Mouse (Mus musculus): ENCODE data around the gene Cyth3.
A peak's percentile ranks its signal among the peaks of the same experiment; 100 is the strongest.

The Cyth3 gene

GRCm38 (mm10) chr5:143633877-143634276 is 11.6 kb downstream of the Cyth3 start:
- DNase-seq (ENCODE audit: extremely low read depth, insufficient read length, low spot score), result no peak

DNA sequence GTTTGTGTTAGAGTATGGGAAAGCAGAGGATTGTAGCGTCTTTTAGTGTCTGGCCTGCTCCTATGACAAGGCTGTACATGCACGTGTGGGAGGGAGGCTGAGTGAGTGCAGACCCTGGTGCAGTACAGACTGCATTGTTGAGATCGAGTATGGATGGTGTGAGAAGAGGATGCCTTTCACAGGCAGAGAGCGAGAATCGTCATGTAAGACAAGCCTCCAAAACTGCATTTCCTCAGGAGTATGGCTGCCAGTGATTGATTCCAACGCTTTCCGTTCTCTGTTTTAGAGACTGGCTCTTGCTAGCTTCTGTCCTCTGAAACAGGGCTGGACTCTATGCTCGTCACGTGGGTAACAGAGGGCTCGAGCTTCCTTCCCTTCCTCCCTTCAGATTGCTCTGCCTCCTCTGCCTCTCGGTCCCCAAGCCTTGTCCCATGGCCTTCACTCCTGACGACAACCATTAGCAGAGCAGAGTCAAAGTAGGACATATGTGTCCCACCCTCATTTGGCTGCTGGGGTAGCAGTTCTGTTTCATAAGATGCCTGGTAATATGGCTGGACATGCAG is 12.4 kb downstream of the Cyth3 start:
- no peak for DNase-seq (ENCODE audit: extremely low read depth, insufficient read length, low spot score)

GRCm38 (mm10) chr5:143635358-143635757 is 13.1 kb downstream of the Cyth3 start:
- no peak for DNase-seq (ENCODE audit: extremely low read depth, insufficient read length, low spot score)

- no peak for DNase-seq (ENCODE audit: extremely low read depth, insufficient read length, low spot score)
These were observed 13.9 kb downstream of the Cyth3 start for GRCm38 (mm10) chr5:143636173-143636572.

GRCm38 (mm10) chr5:143637832-143638420 is 15.7 kb downstream of the Cyth3 start:
- DNase-seq (ENCODE audit: extremely low read depth, insufficient read length, low spot score), result peak; percentile 36

- DNase-seq (ENCODE audit: extremely low read depth, insufficient read length, low spot score), result peak; percentile 45
These were observed 16.4 kb downstream of the Cyth3 start for GRCm38 (mm10) chr5:143638516-143639270.

DNA sequence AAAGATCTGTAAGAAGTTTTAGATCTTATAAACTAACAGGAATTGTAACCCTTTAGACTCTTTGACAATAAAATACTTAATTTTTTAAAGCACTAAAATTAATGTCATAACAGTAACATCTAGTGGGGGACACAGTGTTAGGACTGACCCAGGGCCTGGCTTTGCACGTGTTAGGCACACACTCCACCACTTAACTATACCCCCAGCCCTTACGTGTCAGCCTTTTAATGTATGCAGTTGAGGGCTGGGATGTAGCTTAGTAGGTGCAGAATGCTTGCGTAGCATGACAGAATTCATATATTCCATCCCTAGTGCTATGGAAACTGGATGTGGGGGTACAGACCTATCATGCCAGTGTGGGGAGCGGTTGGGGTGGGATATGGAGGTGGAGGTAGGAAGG is 17.1 kb downstream of the Cyth3 start:
- no peak for DNase-seq (ENCODE audit: extremely low read depth, insufficient read length, low spot score)

- no peak for DNase-seq (ENCODE audit: extremely low read depth, insufficient read length, low spot score)
These were observed 17.6 kb downstream of the Cyth3 start for GRCm38 (mm10) chr5:143639810-143640209.

- DNase-seq (ENCODE audit: extremely low read depth, insufficient read length, low spot score), result no peak
These were observed 19.3 kb downstream of the Cyth3 start for GRCm38 (mm10) chr5:143641503-143641902.

DNA sequence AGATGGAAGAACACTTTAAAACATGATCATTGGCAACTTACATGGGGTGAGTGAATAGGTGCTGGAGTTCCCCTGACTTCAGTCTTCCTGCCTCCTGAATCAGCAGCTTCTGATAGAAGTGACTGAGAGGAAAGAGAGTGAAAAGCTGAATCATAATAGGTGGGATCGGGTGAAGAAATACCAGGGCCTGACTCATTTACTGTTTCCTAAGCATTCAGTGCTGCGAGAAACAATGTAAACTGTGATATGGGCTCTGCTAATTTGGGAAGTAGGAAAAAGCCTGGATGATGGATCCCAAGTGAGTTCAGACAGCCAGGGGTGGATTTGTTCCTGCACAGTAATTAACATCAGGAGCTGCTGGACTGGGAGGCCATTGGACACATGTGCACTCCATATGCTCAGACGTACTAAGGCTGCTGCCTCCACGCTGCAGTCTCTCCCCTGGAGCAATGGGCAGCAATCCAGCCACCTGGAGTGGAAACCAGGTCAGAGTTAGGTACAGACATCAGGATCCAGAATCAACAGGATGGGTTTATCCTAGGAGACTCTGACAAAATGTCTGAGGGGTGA is 20.1 kb downstream of the Cyth3 start:
- peak; percentile 50 for DNase-seq (ENCODE audit: extremely low read depth, insufficient read length, low spot score)

DNA sequence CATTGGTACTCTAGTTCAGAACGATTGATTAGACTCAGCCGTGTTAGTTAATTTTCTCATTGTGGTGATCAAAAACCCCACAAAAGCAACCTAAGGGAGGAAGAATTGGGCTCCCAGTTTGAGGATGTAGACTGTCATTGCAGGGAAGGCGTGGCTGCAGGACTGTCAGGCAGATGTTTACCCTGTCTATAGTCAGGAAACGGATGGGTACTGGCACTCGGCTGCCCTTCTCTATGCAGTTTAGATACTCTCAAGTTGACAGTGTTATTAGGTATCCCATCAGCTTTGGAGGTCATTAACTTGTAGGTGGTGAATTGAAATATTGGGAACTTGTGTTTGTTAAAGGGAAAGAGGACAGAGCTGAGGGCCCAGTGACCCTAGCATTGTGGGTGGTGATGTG is 23.7 kb downstream of the Cyth3 start:
- DNase-seq (ENCODE audit: extremely low read depth, insufficient read length, low spot score), result no peak

DNA sequence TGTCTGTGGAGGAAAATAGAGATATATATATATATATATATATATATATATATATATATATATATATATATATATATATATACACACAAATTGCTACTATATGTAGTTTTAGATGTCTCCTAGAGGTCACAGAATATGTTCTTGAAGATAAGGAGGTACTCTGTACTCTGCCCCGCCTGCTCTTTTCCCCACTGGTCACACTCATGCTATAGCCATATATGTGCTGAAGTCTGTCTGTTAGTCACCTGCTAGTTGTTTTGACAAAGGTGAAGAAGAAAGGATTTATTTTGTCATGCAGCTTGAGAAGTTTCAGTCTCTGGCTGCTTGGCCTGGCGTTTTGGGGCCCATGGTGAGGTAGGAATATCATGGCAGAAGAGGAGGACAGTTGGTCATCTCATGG is 25.2 kb downstream of the Cyth3 start:
- no peak for DNase-seq (ENCODE audit: extremely low read depth, insufficient read length, low spot score)

DNA sequence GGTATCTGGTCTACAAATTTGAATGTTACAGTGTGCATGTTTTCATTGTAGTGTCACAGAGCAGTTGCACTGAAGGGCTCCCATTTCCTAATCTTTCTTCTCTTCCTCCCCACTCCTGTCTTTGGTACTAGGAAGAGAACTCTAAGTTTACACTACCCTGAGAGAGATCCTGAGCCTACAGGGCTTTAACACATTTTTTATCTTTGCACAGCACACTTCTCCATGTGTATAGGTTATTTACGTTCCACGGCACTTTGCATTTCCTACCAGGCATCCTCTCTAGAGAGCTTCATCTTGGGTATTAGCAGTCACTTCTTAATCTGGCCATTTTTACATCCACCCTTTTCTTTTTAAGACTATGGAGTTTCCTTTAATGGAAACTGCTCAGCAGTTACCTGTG is 25.8 kb downstream of the Cyth3 start:
- DNase-seq (ENCODE audit: extremely low read depth, insufficient read length, low spot score), result no peak

GRCm38 (mm10) chr5:143649168-143649567 is 26.9 kb downstream of the Cyth3 start:
- no peak for DNase-seq (ENCODE audit: extremely low read depth, insufficient read length, low spot score)

- no peak for DNase-seq (ENCODE audit: extremely low read depth, insufficient read length, low spot score)
These were observed 29.8 kb downstream of the Cyth3 start for GRCm38 (mm10) chr5:143651855-143652631.

- no peak for DNase-seq (ENCODE audit: extremely low read depth, insufficient read length, low spot score)
These were observed 31.2 kb downstream of the Cyth3 start for GRCm38 (mm10) chr5:143653497-143653896.

GRCm38 (mm10) chr5:143654670-143655510 is 32.6 kb downstream of the Cyth3 start:
- no peak for DNase-seq (ENCODE audit: extremely low read depth, insufficient read length, low spot score)

DNA sequence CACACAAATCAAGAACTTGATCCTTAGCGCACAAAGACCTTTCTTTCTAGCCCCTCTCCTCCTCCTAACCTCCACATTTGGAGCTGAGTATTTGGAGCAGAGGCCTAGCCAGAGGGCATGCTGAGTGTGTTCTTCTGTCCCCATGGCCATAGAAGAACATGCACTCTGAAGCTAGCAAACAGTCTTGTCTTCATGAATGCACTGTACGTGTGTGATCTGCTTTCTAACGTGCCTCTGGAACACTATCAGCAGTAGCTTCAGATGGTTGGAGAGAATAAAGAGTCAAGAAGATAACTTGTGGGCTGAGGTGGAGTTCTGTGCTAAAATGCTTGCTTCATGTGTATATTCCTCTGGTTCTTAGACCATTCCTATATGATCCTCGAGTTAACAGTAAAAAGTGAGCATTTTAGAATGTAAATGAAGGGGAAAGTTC is 33.3 kb downstream of the Cyth3 start:
- DNase-seq (ENCODE audit: extremely low read depth, insufficient read length, low spot score), result no peak

DNA sequence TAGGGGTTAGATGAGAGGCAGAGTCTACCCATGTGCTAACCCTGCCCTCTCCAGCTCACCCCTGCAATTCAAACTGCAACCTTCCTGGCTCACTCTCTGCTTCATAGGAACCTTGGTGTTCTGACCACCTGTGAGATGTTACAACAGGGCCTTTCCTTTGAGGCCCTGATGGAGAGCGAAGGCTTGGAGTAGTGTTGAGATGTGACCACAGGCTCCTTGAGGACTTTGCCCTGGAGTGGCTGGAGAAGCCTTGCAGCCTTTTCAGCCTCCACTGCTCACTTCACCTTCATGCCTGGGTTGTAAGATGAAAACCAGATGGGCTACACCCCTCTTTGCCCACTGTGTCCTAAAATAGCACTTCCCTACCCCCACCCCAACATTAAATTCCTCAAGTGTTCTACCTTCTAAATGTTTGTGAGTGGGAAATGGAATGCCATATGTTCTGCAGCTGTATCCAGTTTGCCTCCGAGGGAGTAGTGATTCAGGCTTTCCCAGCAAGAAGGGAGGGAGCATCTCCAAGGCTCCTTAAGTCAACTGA is 34.5 kb downstream of the Cyth3 start:
- DNase-seq (ENCODE audit: extremely low read depth, insufficient read length, low spot score), result no peak

GRCm38 (mm10) chr5:143659021-143659523 is 36.8 kb downstream of the Cyth3 start:
- no peak for DNase-seq (ENCODE audit: extremely low read depth, insufficient read length, low spot score)
